Mouse (Mus musculus) lung, embryonic 14.5 days (tissue): ENCODE measurements around the gene Tmem108. TPM values are rescaled to one million over a fixed set of nuclear protein-coding genes. Genes with fewer than 3 reads are reported as not detected.
"Not testable (repeated sequence)": the region's sequence is repeated elsewhere in the genome, so short reads cannot be mapped to it uniquely, and the experiment has no call there.

Experiments
- ATAC-seq: fragments of 200-750 bp; cut with Nextera tagmentation; 2 replicates; pipeline ENCODE4 v1.8.0; 2017; ENCODE audit warnings: mild to moderate bottlenecking, moderate TSS enrichment, moderate library complexity; ENCODE audit not compliant: insufficient read depth
- DNase-seq: peaks from one replicate; pipeline ENCODE4 v3.0.0-alpha.2; 2015
- H3K27ac ChIP-seq: fragments of 300-500 bp; sonication (generic); 2 replicates; pipeline ENCODE4 v1.5.1; 2014; ENCODE audit warnings: low read depth, mild to moderate bottlenecking, moderate library complexity
- H3K27me3 ChIP-seq: fragments of 300-500 bp; sonication (generic); 2 replicates; pipeline ENCODE4 v1.6.1; 2014; ENCODE audit warnings: low read length, control low read depth; ENCODE audit not compliant: insufficient read depth
- H3K36me3 ChIP-seq: fragments of 300-500 bp; sonication (generic); 2 replicates; pipeline ENCODE4 v1.6.1; 2014; ENCODE audit warnings: control low read depth; ENCODE audit not compliant: insufficient read depth
- H3K4me1 ChIP-seq: fragments of 300-500 bp; sonication (generic); 2 replicates; pipeline ENCODE4 v1.6.1; 2014; ENCODE audit warnings: antibody characterized with exemption, control low read depth; ENCODE audit not compliant: insufficient read depth
- H3K4me2 ChIP-seq: fragments of 300-500 bp; sonication (generic); 2 replicates; pipeline ENCODE4 v1.6.1; 2014; ENCODE audit warnings: mild to moderate bottlenecking
- H3K4me3 ChIP-seq: fragments of 300-500 bp; sonication (generic); 2 replicates; pipeline ENCODE4 v1.5.1; 2014; ENCODE audit warnings: low read depth, low read length
- H3K9ac ChIP-seq: fragments of 300-500 bp; sonication (generic); 2 replicates; pipeline ENCODE4 v1.6.1; 2014
- H3K9me3 ChIP-seq: fragments of 300-500 bp; sonication (generic); 2 replicates; pipeline ENCODE4 v1.6.1; 2016; ENCODE audit warnings: low read depth, low read length, control low read depth
- CTCF ChIP-seq: IDR thresholded peaks from 2 replicates; pipeline ENCODE4 v1.5.1; 2016; ENCODE audit warnings: antibody characterized with exemption, low read depth
- WGBS: fragments of 180-500 bp; shearing (Covaris S2); extraction: QIAGEN DNeasy Blood & Tissue Kit; methylation state at CpG from one replicate; pipeline ENCODE4 v1.1.7; 2014; 5-methylcytosine and 5-hydroxymethylcytosine counted together
- polyA plus RNA-seq: library from polyadenylated mRNA; unstranded; fragments of >200 nt; fragmentation: Nextera tagmentation; extraction: Ambion mirVana; gene quantifications from 2 replicates; pipeline ENCODE4 v1.2.1, GENCODE M21; 2014

Tmem108 gene
- polyA plus RNA-seq, 1 experiment from 2014 or later: 16.0 TPM

GRCm38 (mm10) chr9:103681741-103682330 is 79.8 kb downstream of the Tmem108 start:
- Histone ChIP-seq H3K4me3 (no peak overlapping the region), H3K4me2 (no peak overlapping the region), H3K9me3 (no peaks in the 10 kb centered on the region), H3K27ac (no peak overlapping the region; the same call in 1 of the 2 replicates), H3K9ac (no peak overlapping the region), H3K27me3 (no peaks in the 10 kb centered on the region), H3K36me3 (no peaks in the 10 kb centered on the region), H3K4me1 (no peaks in the 10 kb centered on the region)
- no peak for TF ChIP-seq CTCF
- no peak for ATAC-seq
- WGBS: 34% methylated on average over 4 of the region's 4 CpGs
- no peak for DNase-seq

- Histone ChIP-seq H3K4me2 (no peak overlapping the region), H3K9me3 (no peaks in the 10 kb centered on the region), H3K36me3 (no peaks in the 10 kb centered on the region), H3K27ac (peak overlapping the region; percentile 38; the same call in 1 of the 2 replicates), H3K4me3 (no peak overlapping the region), H3K4me1 (no peaks in the 10 kb centered on the region), H3K27me3 (no peaks in the 10 kb centered on the region), H3K9ac (no peak overlapping the region)
- DNase-seq (peak; percentile 13), ATAC-seq (no peak)
- no peak for TF ChIP-seq CTCF
- WGBS: 32% methylated on average over 2 of the region's 2 CpGs
Measured at GRCm38 (mm10) chr9:103679234-103679633, 82.4 kb downstream of the Tmem108 start.

GRCm38 (mm10) chr9:103678531-103679060 is 83.0 kb downstream of the Tmem108 start:
- H3K9me3 ChIP-seq: no peaks in the 10 kb centered on the region
- no peaks in the 10 kb centered on the region for H3K27me3 ChIP-seq
- DNase-seq (no peak), ATAC-seq (no peak)
- no peak for TF ChIP-seq CTCF
- H3K4me3 ChIP-seq: no peak overlapping the region
- H3K4me2 ChIP-seq: no peak overlapping the region
- 58% methylated on average over 7 of the region's 7 CpGs for WGBS
- H3K9ac ChIP-seq: no peak overlapping the region
- H3K36me3 ChIP-seq: no peaks in the 10 kb centered on the region
- no peaks in the 10 kb centered on the region for H3K4me1 ChIP-seq
- peak overlapping the region; percentile 38; the same call in 1 of the 2 replicates for H3K27ac ChIP-seq

GRCm38 (mm10) chr9:103677811-103678210 is 83.8 kb downstream of the Tmem108 start:
- ATAC-seq (no peak), DNase-seq (no peak)
- Histone ChIP-seq H3K4me3 (no peak overlapping the region), H3K27me3 (no peaks in the 10 kb centered on the region), H3K4me1 (no peaks in the 10 kb centered on the region), H3K4me2 (no peak overlapping the region), H3K27ac (no peak overlapping the region), H3K9me3 (no peaks in the 10 kb centered on the region), H3K9ac (no peak overlapping the region), H3K36me3 (no peaks in the 10 kb centered on the region)
- TF ChIP-seq CTCF: no peak
- WGBS: 70% methylated on average over 5 of the region's 5 CpGs

GRCm38 (mm10) chr9:103675721-103676480 is 85.7 kb downstream of the Tmem108 start:
- no peak for ATAC-seq

GRCm38 (mm10) chr9:103672881-103673280 is 88.8 kb downstream of the Tmem108 start:
- TF ChIP-seq CTCF: no peak

More at GRCm38 (mm10) chr9:103675721-103676480, 85.7 kb downstream of the Tmem108 start:
- no peaks in the 10 kb centered on the region for H3K27me3 ChIP-seq
- WGBS: 76% methylated on average over 13 of the region's 13 CpGs
- no peak overlapping the region for H3K4me3 ChIP-seq
- no peaks in the 10 kb centered on the region for H3K36me3 ChIP-seq
- no peaks in the 10 kb centered on the region for H3K4me1 ChIP-seq
- no peak overlapping the region for H3K27ac ChIP-seq
- H3K9ac ChIP-seq: no peak overlapping the region
- no peak overlapping the region for H3K4me2 ChIP-seq
- no peaks in the 10 kb centered on the region for H3K9me3 ChIP-seq
- no peak for TF ChIP-seq CTCF
- DNase-seq: no peak

GRCm38 (mm10) chr9:103670592-103671113 is 91.0 kb downstream of the Tmem108 start:
- H3K4me2 ChIP-seq, ATAC-seq, H3K9me3 ChIP-seq, H3K27me3 ChIP-seq, H3K36me3 ChIP-seq, H3K4me3 ChIP-seq, H3K27ac ChIP-seq, DNase-seq, H3K9ac ChIP-seq, H3K4me1 ChIP-seq: not testable (repeated sequence)
- 92% methylated on average over 8 of the region's 8 CpGs for WGBS

More at GRCm38 (mm10) chr9:103672881-103673280, 88.8 kb downstream of the Tmem108 start:
- H3K9me3 ChIP-seq: no peaks in the 10 kb centered on the region
- DNase-seq (no peak), ATAC-seq (no peak)
- no peak overlapping the region for H3K27ac ChIP-seq
- no peaks in the 10 kb centered on the region for H3K27me3 ChIP-seq
- H3K4me1 ChIP-seq: no peaks in the 10 kb centered on the region
- H3K4me3 ChIP-seq: no peak overlapping the region
- no peak overlapping the region for H3K4me2 ChIP-seq
- H3K36me3 ChIP-seq: no peaks in the 10 kb centered on the region
- H3K9ac ChIP-seq: no peak overlapping the region
- WGBS: 87% methylated on average over 4 of the region's 4 CpGs
